Mouse (Mus musculus) T-helper 1 cell (primary cell): ENCODE results near the gene Scube3.

Experiments
- in situ Hi-C: fragments of 300-600 bp; cut with MboI, MseI; formaldehyde crosslinking; loops from one replicate; pipeline ENCODE4 v1.15.1; 2025; ENCODE audit warnings: high pct_unique_total_duplicates

The Scube3 gene

DNA sequence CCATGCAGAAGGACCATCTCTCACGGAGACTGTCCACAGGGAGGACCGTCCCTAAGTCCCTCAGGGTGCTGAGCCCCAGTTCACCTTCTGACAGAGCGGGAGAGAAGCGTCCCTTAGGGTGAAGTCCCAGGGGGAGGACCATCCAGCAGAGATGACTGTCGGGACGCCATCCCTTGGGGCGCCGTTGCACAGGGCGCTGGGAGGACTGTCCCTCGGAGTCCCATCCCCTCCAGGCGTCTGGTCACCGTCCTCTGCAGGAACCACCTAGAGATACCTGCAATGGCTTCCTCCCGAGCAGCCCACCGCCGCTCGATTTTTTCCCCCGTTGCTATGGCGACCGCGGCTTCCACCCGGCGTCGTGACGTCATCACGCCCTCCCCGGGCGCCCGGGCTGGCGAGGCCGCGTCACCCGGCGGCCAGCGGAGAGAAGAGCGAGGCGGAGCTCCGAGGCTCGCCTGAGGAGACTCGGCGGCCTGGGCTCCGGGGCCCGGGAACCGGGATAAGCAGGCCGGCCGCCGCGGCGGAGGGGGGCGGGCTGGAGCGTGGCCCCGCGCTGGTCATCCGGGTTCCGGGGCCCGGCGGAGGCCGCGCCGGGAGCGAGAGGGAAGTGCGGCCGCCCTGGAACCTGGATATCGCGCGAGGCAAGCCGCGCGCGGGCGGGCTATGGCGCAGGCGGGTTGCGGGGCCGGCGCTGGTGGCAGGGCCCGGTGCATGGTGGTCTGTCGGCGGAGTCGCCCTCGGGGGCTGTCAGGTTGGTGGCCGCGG is 35.0 kb downstream of the Scube3 start, which contains the start of gene Zfp523:
Gene Zfp523 (plus strand): TSS at position 355 of the 765 bp plus-strand sequence.
- in situ Hi-C loops, result no loop called here

DNA sequence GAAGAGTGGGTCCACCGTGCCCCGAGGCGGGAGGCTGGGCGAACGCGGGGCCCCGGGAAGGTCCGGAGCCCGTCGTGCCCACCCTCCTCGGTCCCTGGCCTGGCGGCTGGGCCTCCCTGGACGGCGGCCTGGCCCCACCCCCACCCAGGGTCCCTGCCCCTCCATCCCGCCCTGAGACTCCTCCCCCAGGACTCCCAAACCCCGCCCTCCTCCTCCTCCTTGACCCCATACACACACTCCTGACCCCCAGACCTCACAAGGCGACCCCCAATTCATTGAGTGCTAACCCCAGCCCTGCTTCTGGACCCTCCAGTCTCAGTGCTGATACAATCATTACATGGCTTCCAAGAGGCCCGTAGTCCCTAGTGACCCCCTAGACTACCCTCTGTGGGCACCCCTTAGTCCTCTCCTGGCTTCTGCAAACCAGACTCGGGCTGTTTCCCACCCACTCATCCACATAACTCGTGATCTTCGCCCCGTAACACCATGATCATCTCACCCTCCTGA is 35.7 kb downstream of the Scube3 start:
- in situ Hi-C loops, result no loop called here

DNA sequence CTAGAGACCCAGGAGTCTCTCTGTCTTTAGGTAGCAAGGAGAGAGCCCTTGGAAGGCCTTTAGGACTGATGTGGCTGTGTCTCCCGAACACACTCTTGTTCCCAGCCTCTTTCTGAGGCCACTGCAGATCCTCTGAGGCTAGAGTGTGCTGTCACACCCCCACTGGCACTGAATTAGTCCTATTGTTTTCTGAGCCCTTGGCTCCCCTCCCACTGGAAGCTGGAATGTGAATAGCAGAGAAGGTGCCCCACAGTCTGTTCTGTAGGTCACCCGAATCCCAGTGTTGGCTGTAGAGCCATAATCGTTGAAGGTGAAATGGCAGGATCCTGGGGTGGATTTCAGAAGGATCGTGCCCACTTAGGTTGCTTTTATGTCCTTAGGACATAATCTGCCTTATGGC is 38.4 kb downstream of the Scube3 start:
- in situ Hi-C loops, result no loop called here

DNA sequence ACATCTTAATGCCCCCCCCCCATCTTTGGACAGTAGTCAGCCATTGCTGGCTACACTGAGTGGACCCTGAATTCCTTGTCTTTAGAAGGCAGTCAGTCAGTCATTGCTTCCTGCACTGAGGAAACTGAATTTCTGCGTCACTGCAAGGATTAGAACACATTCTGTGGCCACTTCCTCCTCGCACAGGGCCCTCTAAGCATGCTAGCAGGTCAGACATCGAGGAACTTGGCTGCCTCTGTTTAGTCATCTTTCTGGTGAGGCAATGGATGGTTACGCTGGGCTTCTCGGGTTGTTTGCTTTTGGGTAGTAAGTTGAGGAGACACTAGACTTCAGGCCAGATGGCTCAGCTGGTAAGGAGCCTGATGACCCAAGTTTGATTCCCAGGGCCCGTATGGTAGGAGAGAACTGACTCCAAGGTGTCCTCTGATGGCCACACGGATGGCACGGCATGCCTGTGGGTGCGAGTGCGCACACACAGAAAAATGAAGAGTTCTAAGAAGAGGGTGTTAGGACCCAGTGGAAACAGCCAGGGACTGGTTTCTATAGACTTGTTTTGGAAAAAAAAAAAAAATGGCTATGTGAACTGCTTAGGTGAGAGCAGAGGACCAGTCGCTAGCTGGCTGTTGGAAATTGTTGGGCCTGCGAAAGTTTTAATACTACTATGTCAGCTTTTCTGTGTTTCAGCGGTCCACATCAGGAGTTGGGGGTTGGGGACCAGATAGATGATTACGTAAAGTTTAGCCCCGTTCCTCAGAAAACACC is 39.0 kb downstream of the Scube3 start:
- in situ Hi-C loops, result no loop called here

DNA sequence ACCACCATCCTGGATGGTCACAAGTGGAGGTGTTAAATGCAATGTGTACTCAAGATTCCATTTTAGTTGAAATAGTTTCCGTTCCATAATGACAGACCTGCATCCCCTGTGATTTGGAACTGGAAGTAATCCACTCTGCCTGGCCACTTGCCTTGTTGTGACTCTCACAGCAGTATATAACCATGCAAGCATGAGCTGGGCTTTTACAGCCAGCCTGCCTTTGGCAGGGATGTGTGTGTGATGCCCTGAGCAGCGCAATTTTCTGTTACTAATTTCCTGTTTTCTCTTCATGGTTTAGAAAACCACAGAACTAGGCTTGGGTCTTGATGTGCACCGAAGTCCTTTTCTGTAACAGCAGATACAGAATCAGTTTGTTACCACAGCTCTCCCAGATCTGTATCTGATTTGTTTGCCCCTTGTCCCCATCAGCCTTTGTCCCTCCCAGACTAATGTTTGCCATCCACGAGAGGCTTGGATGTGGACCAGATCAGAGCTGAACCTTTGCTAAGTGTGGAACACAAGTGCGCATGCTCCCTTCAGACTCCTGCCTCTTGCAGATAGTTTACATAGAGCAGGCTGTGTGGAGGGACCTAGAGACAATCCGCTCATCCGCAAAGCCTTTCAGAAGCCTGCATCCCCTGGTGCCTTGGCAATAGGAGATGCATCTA is 43.2 kb downstream of the Scube3 start:
- in situ Hi-C loops, result no loop called here

DNA sequence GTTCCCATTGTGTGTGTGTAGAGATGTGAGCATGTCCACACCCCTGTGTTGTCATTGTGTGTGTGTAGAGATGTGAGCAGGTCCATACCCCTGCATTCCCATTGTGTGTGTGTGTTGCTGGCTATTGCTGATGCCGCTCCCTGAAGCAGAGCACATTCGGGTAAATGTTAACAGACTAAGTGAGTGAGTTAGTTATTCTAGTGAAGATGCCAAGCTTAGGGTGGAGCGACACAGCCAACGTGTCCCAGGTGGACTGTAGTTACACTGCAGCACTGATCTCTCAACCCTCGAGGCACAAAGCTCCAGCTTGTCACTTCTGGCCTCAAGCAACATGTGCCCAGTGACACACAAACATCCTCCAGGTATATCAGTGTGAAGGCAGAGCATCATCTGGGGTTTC is 46.4 kb downstream of the Scube3 start:
- in situ Hi-C loops, result no loop called here

DNA sequence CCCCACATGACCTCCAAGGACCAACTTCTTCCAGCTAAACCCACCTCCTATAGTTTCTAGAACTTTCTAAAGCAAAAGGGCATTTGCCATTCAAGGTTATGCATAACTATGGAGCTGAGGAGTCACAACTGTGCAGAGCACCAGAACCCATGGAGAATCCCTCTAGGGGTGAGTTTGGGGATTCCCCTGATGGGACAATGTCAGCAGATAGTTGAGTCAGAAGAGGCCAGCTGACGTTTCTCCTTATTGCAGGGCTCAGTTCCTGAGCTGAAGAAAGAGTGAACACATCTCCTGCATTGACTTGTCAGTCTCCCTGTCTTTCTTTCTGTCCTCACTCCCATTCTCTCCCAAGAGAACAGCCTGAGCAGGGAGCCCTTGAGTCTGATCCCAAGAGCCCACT is 50.8 kb downstream of the Scube3 start:
- in situ Hi-C loops, result no loop called here

DNA sequence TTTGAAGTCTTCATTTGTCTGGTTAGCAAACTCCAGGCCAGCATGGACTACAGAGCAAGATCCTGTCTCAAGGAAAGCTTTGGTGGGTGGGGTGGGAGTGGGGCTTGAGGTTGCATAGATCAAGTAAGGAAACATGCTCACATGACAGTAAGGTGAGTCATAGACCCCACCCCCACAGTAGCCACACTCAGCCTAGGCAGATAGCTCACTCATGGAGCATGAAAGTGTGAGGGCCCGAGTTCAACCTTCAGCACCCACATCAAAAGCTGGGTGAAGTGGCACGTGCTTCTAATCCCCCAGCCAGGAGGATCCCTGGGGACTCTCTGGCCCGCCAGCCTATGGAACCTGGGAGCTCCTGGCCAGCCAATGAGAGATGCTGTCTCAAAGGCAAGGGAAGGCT is 51.6 kb downstream of the Scube3 start:
- in situ Hi-C loops, result no loop called here

DNA sequence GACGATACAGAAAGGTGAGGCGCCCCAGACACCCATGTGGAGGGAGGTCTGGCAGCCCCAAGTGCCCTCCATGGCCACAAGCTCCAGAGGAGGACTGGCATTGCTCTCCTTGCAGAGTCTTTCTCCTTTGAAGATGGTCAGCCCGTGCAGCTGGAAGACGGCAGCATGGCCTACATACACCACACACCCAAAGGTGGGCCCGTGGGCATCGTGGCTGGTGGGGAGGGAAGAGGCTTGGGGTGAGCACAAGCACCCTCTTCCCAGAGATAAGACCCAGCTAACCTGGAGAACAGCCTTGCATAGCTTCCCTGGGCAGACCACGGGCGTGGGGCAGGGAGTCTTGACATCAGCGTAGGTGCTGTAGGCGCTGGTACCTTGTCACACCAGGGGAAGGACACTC is 53.1 kb downstream of the Scube3 start:
- in situ Hi-C loops, result no loop called here

DNA sequence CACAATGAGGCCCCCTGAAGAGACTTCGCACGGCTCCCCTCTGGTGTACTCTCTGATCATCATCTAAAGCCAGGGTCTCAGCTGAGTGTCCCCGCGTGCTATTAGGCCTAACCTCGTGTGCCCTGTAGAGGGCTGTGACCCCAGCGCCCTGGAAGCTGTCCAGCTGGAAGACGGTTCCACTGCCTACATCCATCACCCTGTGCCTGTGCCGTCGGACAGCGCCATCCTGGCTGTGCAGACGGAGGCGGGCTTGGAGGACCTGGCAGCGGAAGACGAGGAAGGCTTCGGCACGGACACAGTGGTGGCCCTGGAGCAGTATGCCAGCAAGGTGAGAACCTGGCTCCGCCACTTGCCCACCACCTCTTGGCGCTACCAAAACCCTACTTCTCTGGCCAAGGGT is 55.7 kb downstream of the Scube3 start:
- in situ Hi-C loops, result no loop called here

DNA sequence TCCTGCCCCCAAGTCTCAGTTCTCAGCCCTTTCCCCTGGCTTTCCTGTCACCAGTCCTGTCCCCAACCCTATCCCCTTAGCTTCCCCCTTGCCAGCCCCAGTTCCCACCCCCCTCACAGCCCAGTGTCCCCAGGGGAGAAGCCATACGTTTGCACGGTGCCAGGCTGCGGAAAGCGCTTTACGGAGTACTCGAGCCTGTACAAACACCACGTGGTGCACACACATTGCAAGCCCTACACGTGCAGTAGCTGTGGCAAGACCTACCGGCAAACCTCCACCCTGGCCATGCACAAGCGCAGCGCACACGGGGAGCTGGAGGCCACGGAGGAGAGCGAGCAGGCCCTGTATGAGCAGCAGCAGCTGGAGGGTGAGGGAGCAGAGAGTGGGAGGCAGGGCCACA is 60.0 kb downstream of the Scube3 start:
- in situ Hi-C loops, result no loop called here

DNA sequence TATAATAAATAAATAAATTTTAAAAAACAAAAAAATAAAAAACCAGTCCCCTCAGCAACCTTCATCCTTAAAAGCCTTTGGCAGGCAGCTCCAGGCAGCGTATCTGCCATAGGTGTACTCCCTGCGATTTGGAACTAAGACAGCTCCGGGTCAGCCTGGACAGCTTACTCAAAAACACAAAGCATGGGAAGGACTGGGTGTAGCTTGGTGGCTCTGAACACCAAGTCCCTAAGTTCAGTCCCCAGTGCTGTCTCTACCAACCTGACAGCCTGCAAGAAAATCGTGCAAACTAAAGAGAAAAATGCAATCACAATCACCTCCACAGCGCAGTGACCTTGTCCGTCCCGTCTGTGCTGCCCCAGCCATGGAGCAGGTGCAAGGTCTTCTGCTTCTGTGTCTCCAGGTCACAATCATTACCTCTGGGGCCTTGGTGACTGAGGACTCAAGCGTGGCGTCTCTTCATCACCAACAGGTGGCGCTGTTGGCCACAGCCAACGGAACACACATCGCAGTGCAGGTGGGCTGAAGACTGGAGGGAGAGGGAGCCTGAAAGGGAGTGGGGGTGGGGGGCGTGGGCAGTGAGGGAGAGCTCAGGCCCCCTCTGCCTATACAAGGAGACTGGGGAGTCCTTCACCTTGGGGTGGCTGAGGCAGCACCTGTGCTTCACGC is 62.2 kb downstream of the Scube3 start:
- in situ Hi-C loops, result no loop called here

DNA sequence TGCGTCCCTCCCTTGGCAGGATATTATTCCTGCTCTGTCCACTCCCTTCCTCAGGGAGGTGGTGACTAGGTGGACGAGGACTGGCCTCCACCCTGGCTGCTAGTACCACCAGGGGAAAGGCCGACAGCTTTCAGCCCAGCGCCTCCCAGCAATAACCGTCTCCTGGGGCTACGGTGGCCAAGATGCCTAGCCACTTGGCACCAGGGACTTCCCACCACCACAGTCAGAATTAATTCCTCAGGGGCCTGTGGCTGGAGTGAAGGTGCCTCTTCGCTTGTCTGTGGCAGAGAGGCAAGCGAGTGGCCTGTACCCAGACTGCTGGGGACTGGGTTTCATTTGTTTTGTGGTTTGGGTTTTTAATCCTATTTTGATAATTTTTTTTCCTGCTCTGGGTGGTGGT is 63.5 kb downstream of the Scube3 start:
- in situ Hi-C loops, result no loop called here

DNA sequence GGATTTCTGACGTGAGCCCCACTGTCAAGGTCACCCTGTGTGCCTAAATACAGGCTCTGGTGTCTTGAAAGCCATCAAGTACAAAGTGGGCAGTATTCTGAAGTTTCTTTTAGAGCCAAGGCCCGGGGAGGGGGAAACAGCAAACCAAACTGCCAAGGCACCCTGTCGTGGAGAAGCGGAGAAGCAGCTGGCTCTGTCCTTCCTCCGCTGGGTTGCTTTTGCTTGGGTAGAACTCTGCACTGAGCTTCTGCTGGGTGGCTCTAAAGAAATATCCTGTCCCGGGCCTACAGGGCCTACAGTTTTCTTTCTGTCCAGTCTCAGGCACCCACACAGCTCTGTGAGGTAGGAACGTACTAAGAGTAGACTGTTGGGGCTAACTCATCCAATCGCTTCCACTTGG is 65.2 kb downstream of the Scube3 start:
- in situ Hi-C loops, result no loop called here

DNA sequence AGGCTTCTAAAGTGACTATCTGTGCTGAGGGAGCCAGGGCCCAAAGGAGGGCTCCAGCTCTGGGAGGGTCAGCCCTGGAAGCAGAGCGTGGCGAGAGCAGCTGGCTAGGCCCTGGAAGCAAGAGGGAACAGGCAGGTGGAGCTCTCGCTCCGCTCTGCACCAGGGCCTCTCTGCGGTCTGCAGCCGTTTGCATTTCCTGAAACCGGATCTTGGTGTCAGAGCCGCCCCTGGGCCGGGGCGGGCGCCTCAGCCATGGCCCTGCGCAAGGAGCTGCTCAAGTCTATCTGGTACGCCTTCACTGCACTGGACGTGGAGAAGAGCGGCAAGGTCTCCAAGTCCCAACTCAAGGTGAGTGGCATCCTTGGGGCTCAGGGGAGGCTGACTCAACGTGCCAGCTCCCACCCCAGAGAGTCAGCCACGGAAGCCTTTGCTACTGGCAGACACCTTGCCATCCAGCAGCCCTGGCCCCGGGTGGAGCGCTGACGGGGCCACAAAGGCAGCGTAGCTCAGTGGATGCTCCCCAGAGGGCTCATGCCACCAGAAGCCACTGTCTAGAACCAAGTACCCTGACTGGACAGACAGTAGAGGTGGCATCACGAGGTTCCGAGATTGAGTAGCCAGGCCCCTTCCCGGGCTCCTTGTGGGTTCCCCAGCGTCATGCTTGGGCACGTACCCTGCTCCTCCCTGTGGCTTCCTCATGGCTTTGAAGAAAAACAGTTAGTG is 65.8 kb downstream of the Scube3 start, which contains the start of gene Def6:
Gene Def6 (plus strand): TSS at position 188 of the 723 bp plus-strand sequence.
- in situ Hi-C loops, result no loop called here

DNA sequence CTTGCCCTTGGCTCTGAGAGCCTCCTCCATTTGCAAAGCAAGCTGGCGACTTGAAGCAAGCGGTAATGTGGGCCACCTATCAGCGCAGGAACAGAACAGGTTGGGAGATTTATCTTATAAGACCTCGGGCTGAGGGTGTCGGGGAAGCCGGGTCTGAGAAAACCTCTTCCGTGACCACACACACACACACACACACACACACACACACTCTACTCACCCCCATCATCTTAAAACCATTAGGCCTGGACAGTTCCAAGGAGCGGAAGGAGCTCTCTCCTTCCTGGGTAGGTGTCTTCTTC is 66.3 kb downstream of the Scube3 start:
- in situ Hi-C loops, result no loop called here

DNA sequence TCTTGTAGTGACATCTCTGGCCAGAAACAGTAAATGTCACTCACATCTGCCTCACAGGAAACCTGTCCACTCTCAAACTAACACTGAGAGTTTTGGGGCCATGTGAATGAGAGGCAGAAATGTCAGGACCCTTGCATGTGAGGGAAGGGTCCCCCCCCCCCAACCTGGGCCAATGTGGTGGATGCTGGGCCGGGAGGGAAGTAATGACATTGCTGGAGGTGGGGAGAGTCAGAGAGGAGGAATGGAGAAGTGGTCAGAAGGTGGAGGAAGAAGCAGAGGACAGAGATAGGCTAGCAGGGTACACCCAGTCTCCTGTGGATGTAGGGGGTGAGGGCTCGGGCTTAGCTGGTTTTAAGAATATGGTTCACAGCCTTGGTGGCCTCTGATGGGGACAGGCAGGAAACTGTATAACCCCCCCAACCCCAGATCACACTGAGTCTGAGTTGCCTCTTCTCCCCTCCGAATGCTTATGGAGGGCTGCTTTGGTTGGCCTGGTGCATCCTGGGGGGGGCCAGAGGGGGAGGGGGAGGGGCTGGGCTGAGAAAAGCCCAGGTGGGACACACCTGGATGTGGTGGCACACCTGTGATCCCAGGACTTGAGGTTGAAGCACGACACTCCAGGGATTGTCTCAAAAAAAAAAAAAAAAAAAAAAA is 67.6 kb downstream of the Scube3 start:
- in situ Hi-C loops, result no loop called here

DNA sequence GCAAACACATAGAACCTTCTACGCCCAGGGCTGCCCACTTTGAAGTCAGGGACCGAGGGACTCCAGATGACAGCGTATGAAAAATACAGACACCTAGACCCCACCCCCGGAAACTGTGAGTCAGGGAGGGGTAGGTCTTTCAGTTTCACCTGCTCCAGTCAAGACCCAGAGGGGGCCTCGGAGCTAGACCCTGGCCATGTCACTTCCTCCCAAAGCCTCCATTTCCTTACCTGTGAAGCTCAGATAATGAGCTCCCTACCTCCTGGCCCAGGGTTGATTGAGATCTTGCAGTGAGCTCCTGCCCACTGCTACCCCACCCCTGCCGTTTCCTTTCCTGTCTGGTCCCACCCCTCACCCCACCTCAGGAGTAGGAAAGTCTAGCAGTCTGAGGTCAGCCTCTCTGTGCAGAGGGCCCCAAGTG is 70.0 kb downstream of the Scube3 start:
- in situ Hi-C loops, result no loop called here

DNA sequence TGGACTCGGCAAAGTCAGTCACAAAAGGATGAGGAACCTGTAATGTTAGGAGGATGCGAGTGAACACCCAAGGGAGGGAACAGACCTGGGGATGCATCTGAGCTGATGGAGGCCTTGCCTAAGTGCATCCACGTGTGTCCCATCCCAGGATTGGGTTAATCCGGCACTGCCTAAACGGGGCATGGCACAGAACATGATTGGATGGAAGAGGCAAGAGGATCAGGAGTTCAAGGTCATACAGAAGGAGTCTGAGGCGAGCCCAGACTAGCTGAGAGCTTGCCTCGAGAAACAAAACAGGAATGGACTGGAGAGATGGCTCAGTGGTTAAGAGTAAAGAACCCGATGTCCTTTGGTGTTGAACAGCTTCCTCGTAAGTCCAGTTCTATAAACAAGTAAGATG is 70.5 kb downstream of the Scube3 start:
- in situ Hi-C loops, result no loop called here

DNA sequence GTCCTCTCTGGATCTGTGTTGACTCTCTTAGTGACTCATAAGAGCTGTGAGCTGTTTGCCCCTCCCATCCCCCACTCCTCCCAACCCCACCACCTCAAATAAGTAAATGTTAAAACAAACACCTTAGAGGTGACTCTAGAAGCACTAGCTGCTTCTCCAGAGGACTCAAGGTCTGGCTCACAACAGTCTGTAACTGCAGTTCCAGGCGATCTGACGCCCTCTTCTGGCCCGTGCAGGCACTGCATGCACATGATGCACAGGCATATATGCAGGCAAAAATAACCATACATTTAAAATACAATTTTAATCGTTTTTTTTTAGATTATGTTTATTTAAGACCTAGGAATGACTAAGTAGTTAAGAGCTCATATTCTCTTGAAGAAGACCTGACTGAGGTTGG is 71.3 kb downstream of the Scube3 start:
- in situ Hi-C loops, result no loop called here

DNA sequence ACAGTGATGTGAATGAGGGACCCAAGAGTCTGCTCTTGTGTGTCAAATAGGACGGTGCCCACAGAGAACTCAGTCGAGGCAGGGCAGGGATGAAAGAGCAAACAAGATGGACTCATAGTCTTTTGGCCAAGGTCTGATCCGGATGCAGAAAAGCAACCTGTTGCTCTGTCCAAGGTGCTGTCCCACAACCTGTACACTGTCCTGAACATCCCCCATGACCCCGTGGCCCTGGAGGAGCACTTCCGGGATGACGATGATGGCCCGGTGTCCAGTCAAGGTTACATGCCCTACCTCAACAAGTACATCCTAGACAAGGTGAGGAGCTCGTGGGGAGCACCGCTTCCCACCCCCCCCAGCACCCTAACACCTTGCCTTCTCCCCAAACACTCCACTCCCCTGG is 74.8 kb downstream of the Scube3 start:
- in situ Hi-C loops, result no loop called here
